Mouse (Mus musculus): ENCODE measurements at regions not wholly inside any gene's neighbourhood (a gene's known extent, or its start where the extent isn't known, plus 50 kb on each side); places are given as distances from the start of the nearest gene placed in this dataset.

DNA sequence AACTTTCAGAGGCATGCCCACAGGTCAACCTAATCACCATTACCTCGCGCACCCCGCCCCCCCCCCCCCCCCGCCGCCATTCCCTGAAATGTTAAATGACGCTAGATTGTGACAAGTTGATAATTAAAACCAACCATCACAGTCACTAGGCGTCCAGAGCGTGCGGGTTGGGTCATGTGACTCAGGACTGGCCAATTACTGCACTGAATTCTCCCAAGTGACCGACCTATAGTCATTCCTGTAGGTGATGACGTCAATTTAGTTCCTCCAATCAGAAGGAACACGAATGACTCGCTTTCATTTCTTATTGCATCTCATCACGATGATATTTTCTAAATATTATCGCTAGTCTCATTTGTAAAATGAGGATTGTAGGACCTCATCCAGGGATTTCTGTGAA is 60.2 kb upstream of the E2f3 start:
- H3K4me2 ChIP-seq (ENCODE audit: low read depth, low read length): no peak overlapping the region
- H3K27me3 ChIP-seq (ENCODE audit: insufficient read depth, low read length): no peaks in the 10 kb centered on the region
- DNase-seq: no peak
- H3K36me3 ChIP-seq (replicated peaks; ENCODE audit: insufficient read depth, low read length): no peaks in the 10 kb centered on the region
- no peak for ATAC-seq
- no peak overlapping the region for H3K4me3 ChIP-seq (ENCODE audit: low read depth, low read length)
- no peaks in the 10 kb centered on the region for H3K9me3 ChIP-seq (ENCODE audit: low read length)
- 70% methylated on average over 15 of the region's 15 CpGs for WGBS (ENCODE audit: insufficient replicate concordance)
- no peak overlapping the region for H3K27ac ChIP-seq (ENCODE audit: low read depth)
- H3K4me1 ChIP-seq (ENCODE audit: insufficient read depth): no peaks in the 10 kb centered on the region
- H3K9ac ChIP-seq (replicated peaks): no peak overlapping the region
- TF ChIP-seq EP300 (IDR thresholded peaks at IDR 0.05; ENCODE audit: low read depth) (no peak), CTCF (IDR thresholded peaks at IDR 0.05; ENCODE audit: low read depth) (no peak)

GRCm38 (mm10) chr13:30045225-30045624 is 59.4 kb upstream of the E2f3 start:
- no peaks in the 10 kb centered on the region for H3K36me3 ChIP-seq (replicated peaks; ENCODE audit: insufficient read depth, low read length)
- no peak overlapping the region for H3K4me2 ChIP-seq (ENCODE audit: low read depth, low read length)
- ATAC-seq (no peak), DNase-seq (no peak)
- no peak overlapping the region for H3K9ac ChIP-seq (replicated peaks)
- no peaks in the 10 kb centered on the region for H3K27me3 ChIP-seq (ENCODE audit: insufficient read depth, low read length)
- no peaks in the 10 kb centered on the region for H3K4me1 ChIP-seq (ENCODE audit: insufficient read depth)
- TF ChIP-seq EP300 (IDR thresholded peaks at IDR 0.05; ENCODE audit: low read depth) (no peak), CTCF (IDR thresholded peaks at IDR 0.05; ENCODE audit: low read depth) (no peak)
- no peak overlapping the region for H3K27ac ChIP-seq (ENCODE audit: low read depth)
- H3K4me3 ChIP-seq (ENCODE audit: low read depth, low read length): no peak overlapping the region
- no peaks in the 10 kb centered on the region for H3K9me3 ChIP-seq (ENCODE audit: low read length)
- WGBS (ENCODE audit: insufficient replicate concordance): 50% methylated on average over 6 of the region's 6 CpGs

- H3K4me1 ChIP-seq (ENCODE audit: insufficient read depth): no peaks in the 10 kb centered on the region
- H3K4me2 ChIP-seq (ENCODE audit: low read depth, low read length): no peak overlapping the region
- no peak for ATAC-seq
- H3K9ac ChIP-seq (replicated peaks): no peak overlapping the region
- DNase-seq: no peak
- no peak overlapping the region for H3K4me3 ChIP-seq (ENCODE audit: low read depth, low read length)
- H3K36me3 ChIP-seq (replicated peaks; ENCODE audit: insufficient read depth, low read length): no peaks in the 10 kb centered on the region
- WGBS (ENCODE audit: insufficient replicate concordance): 79% methylated on average over 2 of the region's 2 CpGs
- TF ChIP-seq EP300 (IDR thresholded peaks at IDR 0.05; ENCODE audit: low read depth): no peak
- no peak for TF ChIP-seq CTCF (IDR thresholded peaks at IDR 0.05; ENCODE audit: low read depth)
- H3K27me3 ChIP-seq (ENCODE audit: insufficient read depth, low read length): no peaks in the 10 kb centered on the region
- no peaks in the 10 kb centered on the region for H3K9me3 ChIP-seq (ENCODE audit: low read length)
- no peak overlapping the region for H3K27ac ChIP-seq (ENCODE audit: low read depth)
Observed at GRCm38 (mm10) chr13:30044790-30045189, 58.9 kb upstream of the E2f3 start.

GRCm38 (mm10) chr13:30042689-30043320 is 56.9 kb upstream of the E2f3 start:
- Histone ChIP-seq H3K27me3 (ENCODE audit: insufficient read depth, low read length) (no peaks in the 10 kb centered on the region), H3K27ac (ENCODE audit: low read depth) (peak overlapping the region; percentile 41; the same call in 1 of the 2 replicates), H3K4me1 (ENCODE audit: insufficient read depth) (no peaks in the 10 kb centered on the region), H3K36me3 (replicated peaks; ENCODE audit: insufficient read depth, low read length) (no peaks in the 10 kb centered on the region), H3K4me2 (ENCODE audit: low read depth, low read length) (0 out of 2 replicates have a peak overlapping the region, but pooled peaks have one; percentile 14), H3K9me3 (ENCODE audit: low read length) (no peaks in the 10 kb centered on the region), H3K9ac (replicated peaks) (no peak overlapping the region), H3K4me3 (ENCODE audit: low read depth, low read length) (no peak overlapping the region)
- 0 out of 2 replicates have a peak, but pooled peaks have one; percentile 17 for ATAC-seq
- whole genome bisulfite sequencing (ENCODE audit: insufficient replicate concordance): 47% methylated on average over 15 of the region's 15 CpGs
- DNase-seq: peak; percentile 45
- TF ChIP-seq EP300 (IDR thresholded peaks at IDR 0.05; ENCODE audit: low read depth): no peak
- no peak for TF ChIP-seq CTCF (IDR thresholded peaks at IDR 0.05; ENCODE audit: low read depth)

- Histone ChIP-seq H3K27me3 (ENCODE audit: insufficient read depth, low read length) (no peaks in the 10 kb centered on the region), H3K27ac (ENCODE audit: low read depth) (no peak overlapping the region), H3K4me2 (ENCODE audit: low read depth, low read length) (no peak overlapping the region), H3K9ac (replicated peaks) (no peak overlapping the region), H3K4me3 (ENCODE audit: low read depth, low read length) (no peak overlapping the region), H3K9me3 (ENCODE audit: low read length) (no peaks in the 10 kb centered on the region), H3K36me3 (replicated peaks; ENCODE audit: insufficient read depth, low read length) (no peaks in the 10 kb centered on the region), H3K4me1 (ENCODE audit: insufficient read depth) (no peaks in the 10 kb centered on the region)
- 82% methylated on average over 3 of the region's 3 CpGs for WGBS (ENCODE audit: insufficient replicate concordance)
- DNase-seq (no peak), ATAC-seq (no peak)
- no peak for TF ChIP-seq CTCF (IDR thresholded peaks at IDR 0.05; ENCODE audit: low read depth)
- TF ChIP-seq EP300 (IDR thresholded peaks at IDR 0.05; ENCODE audit: low read depth): no peak
Observed at GRCm38 (mm10) chr13:30041501-30042295, 55.8 kb upstream of the E2f3 start.

DNA sequence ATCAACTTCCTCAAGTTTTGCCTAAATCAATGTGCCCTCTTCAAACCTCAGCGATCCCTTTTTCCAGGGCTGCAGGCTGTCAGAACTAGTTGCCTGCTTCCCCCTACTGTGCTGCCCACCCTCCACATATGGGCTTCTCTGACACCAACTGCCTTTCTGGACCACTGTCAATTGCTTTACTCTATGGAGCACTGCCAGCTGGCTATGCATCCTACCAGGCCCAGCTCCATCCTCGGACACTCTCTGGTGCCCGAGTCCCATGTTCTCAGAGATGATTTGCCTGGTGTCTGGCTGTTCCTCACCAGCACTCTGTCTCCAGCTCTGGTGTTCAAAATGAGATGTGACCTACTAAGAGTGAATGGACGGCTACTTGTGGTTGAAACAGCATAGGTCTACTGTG is 54.4 kb upstream of the E2f3 start:
- Histone ChIP-seq H3K4me2 (ENCODE audit: low read depth, low read length) (no peak overlapping the region), H3K4me1 (ENCODE audit: insufficient read depth) (no peaks in the 10 kb centered on the region), H3K9ac (replicated peaks) (no peak overlapping the region), H3K27me3 (ENCODE audit: insufficient read depth, low read length) (no peaks in the 10 kb centered on the region), H3K27ac (ENCODE audit: low read depth) (no peak overlapping the region), H3K4me3 (ENCODE audit: low read depth, low read length) (no peak overlapping the region), H3K36me3 (replicated peaks; ENCODE audit: insufficient read depth, low read length) (no peaks in the 10 kb centered on the region), H3K9me3 (ENCODE audit: low read length) (no peaks in the 10 kb centered on the region)
- DNase-seq: no peak
- no peak for ATAC-seq
- 81% methylated on average over 4 of the region's 4 CpGs for WGBS (ENCODE audit: insufficient replicate concordance)
- TF ChIP-seq EP300 (IDR thresholded peaks at IDR 0.05; ENCODE audit: low read depth): no peak

Measured in liver, postnatal 0 days (tissue).